Comparison of ENCODE assay signal across 25 mouse cellular contexts in genomic region chr19:4106654-4107053, GRCm38 (mm10). TPM values are rescaled to one million over a fixed set of nuclear protein-coding genes. Genes with fewer than 3 reads are reported as not detected.
"Had no signal": no experiment of that assay in that cellular context is flagged by ENCODE, and none has a peak within 500 bp of the region (broad histone marks: within the 10 kb centered on the region; RNA-seq: fewer than 3 reads in every experiment).

No protein-coding gene starts in this region.

- H3K4me3 ChIP-seq: midbrain, embryonic 10.5 days; midbrain, embryonic 12.5 days; myocyte; neural tube, embryonic 13.5 days; neural tube, embryonic 15.5 days had no signal

- DNase-seq: lung, adult 18-20 months; lung, embryonic 14.5 days; lung, postnatal 10 days; lung, postnatal 4 days; midbrain, embryonic 14.5 days; retina, postnatal 1 day; right cerebral cortex, adult 18-20 months; right cerebral cortex, postnatal 25 days; right cerebral cortex, postnatal 4 days; spleen, adult 18-20 months; thymus, adult 18-20 months; thymus, postnatal 14 days; thymus, postnatal 36 days had no signal

- H3K27ac ChIP-seq: midbrain, embryonic 10.5 days; midbrain, embryonic 12.5 days; neural tube, embryonic 13.5 days; neural tube, embryonic 15.5 days had no signal

- ATAC-seq: midbrain, embryonic 16.5 days had no signal

- H3K27me3 ChIP-seq: neural tube, embryonic 15.5 days had no signal

- H3K9ac ChIP-seq: lung, embryonic 14.5 days; midbrain, embryonic 12.5 days; neural tube, embryonic 13.5 days; neural tube, embryonic 15.5 days had no signal

- H3K4me2 ChIP-seq: lung, embryonic 14.5 days; midbrain, embryonic 12.5 days; neural tube, embryonic 13.5 days; neural tube, embryonic 15.5 days had no signal

- H3K9me3 ChIP-seq: midbrain, embryonic 10.5 days; midbrain, embryonic 12.5 days; neural tube, embryonic 13.5 days; neural tube, embryonic 15.5 days had no signal

RNA-seq across cellular contexts. Expression of gene Cabp2, which starts 25.3 kb away (rescaled TPM):
- total RNA-seq: megakaryocyte-erythroid progenitor cell, adult 5-6 weeks had no signal
- polyA plus RNA-seq: lung, embryonic 14.5 days; lung, embryonic 16.5 days; midbrain, embryonic 10.5 days; midbrain, embryonic 12.5 days; midbrain, embryonic 14.5 days; midbrain, embryonic 16.5 days; myocyte; neural tube, embryonic 11.5 days; neural tube, embryonic 13.5 days; neural tube, embryonic 15.5 days; small intestine, adult 2 months; stomach, embryonic 14.5 days had no signal

RNA-seq across cellular contexts. Expression of gene Gpr152, which starts 32.9 kb away (rescaled TPM):
- total RNA-seq: megakaryocyte-erythroid progenitor cell, adult 5-6 weeks had no signal
- polyA plus RNA-seq: lung, embryonic 14.5 days; lung, embryonic 16.5 days; midbrain, embryonic 10.5 days; midbrain, embryonic 12.5 days; midbrain, embryonic 14.5 days; myocyte; neural tube, embryonic 11.5 days; neural tube, embryonic 13.5 days; neural tube, embryonic 15.5 days; stomach, embryonic 14.5 days; stomach, embryonic 16.5 days had no signal
